Mouse (Mus musculus) urinary bladder, postnatal 36 days (tissue): ENCODE measurements at regions not wholly inside any gene's neighbourhood (a gene's known extent, or its start where the extent isn't known, plus 50 kb on each side); places are given as distances from the start of the nearest gene placed in this dataset.

Source experiments
- DNase-seq, 2 experiments: peaks; one replicate each; pipeline ENCODE4 v3.0.0; 2022; ENCODE audit warnings: low spot score in 2 of 2, mixed read lengths in 1 of 2

- no peak for DNase-seq
These were observed 224.6 kb downstream of the Lnpk start for GRCm38 (mm10) chr2:74354591-74354990.

DNA sequence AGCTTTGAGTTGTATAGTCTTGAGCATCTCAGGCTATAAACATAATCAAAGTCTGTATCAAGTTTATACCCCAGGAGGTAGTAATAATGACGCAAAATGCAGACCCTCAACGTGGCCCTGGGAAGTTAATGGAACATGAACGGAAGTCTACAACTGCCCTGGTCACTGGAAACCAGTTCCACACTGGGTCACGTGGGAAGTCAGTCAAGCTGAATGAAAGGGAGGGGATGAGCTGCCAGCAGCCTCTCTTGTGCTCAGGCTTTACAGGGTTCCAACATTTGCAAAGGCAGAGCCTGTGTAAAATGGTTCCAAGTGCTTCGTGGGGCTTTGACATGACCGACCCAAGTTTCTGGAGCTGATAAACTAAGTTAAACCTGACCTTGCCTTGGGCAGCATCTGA lies 229.4 kb downstream of the Lnpk start:
- DNase-seq: no peak

- DNase-seq: no peak
These were observed 272.9 kb downstream of the Lnpk start for GRCm38 (mm10) chr2:74306301-74306700.

DNA sequence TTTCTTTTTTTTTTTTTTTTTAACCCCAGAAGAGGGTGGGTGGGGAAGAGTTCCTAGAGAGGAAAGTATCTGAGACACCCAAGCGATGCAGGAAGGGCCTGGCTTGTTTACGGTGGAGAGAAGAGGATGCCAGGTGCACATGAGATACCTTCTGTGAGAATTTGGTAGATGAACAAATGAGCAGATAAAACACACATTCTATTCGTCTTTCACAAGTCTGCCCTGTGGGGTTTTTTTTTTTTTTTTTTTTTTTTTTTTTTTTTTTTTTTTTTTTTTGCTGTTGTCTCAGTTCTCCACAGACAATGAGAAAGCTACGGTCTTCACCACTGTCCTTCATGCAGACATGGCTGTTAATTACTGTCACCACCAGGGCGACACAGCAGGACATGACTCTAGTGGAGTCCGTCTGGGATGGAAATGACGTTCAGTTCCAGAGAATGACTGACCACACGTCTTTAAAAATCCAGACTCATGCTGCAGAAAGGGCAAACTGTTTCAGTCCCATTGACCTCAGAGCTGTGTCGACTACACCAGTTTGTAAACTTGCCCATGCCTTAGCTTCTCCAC lies 278.3 kb downstream of the Lnpk start:
- no peak for DNase-seq

DNA sequence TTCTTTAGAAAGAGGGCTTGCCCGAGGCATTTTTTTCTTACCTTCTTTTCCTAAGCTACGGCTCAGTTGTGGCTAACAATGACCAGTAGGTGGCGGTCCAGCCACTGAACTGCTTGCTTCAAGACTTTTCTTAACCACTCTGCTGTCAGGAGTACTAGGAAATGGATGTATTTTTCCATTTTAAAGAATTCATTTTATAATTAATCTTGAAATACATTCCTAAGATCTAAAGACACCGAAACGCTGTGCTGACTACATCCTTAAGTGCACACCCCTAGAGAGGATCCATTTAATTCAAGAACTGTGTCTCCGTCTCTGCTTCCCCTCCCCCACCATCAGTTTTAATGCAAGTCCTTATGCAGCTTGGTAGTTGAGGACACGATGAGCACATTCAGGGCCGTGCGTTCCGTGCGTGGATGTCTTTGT lies 278.9 kb downstream of the Lnpk start:
- DNase-seq: peak; percentile 16 to 52

GRCm38 (mm10) chr2:74292641-74293040 lies 286.6 kb downstream of the Lnpk start:
- DNase-seq: no peak

- no peak for DNase-seq
These were observed 287.5 kb downstream of the Lnpk start for GRCm38 (mm10) chr2:74291416-74292396.

GRCm38 (mm10) chr2:74285624-74286023 lies 293.6 kb downstream of the Lnpk start:
- DNase-seq: no peak

DNA sequence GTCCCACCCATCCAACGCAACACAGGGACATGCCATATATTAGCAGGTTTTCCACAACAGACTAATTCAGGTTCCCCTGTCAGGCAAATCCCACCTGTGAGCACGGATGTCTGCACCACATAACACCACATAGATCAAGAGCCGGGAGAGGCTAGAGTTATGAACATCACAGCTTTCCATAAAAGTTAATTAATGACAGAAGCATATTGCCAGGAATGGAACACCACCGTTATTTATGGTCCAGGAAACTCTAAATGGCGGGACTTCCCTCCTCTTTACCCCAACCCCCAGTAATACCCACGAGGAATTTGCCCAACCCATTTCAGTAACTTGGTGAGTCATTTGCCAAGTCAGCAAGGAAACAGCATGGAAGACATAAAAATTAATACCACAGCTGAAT lies 314.3 kb downstream of the Lnpk start:
- no peak for DNase-seq

DNA sequence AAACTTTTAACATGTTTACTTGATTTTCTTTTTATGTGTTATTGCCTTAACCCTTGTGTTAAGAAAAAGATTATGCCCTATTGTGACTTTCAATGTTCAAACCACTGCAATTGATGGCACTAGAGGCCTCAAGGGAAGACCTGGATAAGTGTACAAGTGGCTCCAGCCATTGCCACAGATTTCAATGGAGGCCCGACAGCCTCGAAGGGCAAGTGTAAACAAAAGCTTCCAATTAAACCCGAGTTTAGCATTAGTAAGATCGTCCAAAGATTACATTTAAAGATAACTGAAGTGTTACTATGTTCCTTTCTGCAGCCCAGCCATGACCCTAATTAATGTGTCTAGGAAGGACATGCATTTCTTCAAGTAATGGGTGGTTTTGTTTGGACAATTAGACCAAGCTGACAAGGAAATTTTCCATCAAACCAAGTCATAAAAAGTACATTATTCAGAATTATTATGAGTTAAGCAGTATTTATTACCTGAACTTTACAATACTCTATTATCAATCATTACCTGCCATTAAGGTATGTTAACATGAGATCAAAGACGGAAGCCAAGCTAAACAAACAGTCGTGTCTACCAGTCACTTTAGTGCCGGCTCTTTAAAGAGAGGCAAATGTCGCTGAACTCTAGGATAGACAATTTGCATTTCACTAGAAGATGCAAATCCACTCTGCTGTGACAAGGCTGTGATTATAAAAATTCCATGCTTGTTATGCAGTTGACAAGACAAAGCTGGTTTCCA lies 322.0 kb downstream of the Lnpk start:
- DNase-seq: no peak

GRCm38 (mm10) chr2:74247521-74247920 lies 331.7 kb downstream of the Lnpk start:
- no peak for DNase-seq

- DNase-seq: no peak
These were observed 332.6 kb downstream of the Lnpk start for GRCm38 (mm10) chr2:74246631-74247030.

DNA sequence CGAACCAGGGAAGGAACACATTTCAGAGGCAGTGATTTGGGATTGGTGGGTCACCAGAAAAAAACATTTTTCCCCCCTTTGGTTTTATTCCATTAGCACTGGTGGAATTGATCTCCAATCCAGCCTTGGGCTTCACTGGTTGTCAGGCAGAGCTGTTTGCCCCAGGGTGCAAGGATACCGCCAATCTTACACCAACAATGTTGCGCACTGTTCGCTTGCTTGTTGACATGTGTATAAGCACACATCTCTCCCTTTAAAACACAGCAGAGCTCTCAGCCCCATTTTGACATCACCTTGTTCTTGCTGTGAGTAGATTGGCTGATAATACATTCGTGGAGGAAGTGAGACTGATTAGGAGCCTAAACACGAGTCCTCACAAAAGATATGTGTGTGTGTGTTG lies 333.1 kb upstream of the Atp5g3 start:
- no peak for DNase-seq

DNA sequence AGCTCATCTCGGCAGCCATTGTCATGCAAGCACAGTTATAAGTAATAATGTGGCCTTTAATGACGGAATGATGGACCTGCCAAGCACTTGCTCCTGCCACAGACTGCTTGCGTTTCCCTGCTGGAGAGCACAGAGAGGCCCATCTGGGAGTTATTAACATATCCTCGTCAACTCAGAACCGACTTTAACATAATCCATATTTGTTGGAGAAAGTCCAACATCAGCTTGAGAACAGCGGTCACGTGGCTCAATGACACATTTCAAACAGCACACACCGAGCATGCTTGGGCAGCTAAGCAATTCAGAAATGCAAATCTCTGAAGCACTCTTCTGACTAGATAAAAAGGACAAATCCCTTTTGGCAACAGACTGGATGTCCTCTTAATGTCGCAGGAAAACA lies 332.7 kb upstream of the Atp5g3 start:
- no peak for DNase-seq

- no peak for DNase-seq
These were observed 328.5 kb upstream of the Atp5g3 start for GRCm38 (mm10) chr2:74239586-74239985.

GRCm38 (mm10) chr2:74217437-74217836 lies 306.3 kb upstream of the Atp5g3 start:
- no peak for DNase-seq

GRCm38 (mm10) chr2:74210210-74210609 lies 299.1 kb upstream of the Atp5g3 start:
- no peak for DNase-seq

DNA sequence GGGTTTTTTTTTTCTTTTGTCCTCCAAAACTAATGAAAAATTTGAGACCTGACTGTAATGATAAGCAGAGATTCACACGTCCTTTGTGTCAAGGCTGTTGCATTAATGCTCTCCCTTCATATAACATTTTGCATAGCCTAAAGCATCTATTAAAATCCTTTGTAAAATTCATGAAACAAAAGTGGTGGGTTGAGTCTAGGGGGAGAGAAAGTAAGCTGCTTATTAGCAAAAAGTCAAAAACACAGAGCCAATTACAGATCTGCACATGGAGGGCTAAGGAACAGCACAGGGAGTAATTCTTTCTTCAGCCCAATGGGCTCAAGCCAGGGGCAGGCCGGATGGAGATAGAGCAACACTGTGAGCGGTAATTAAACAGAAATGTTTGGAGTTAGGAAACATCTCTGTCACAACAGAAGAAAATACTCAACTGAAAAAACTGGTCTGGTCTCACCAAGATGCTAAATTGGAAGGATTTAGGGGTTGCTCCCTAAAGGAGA lies 298.3 kb upstream of the Atp5g3 start:
- no peak for DNase-seq

GRCm38 (mm10) chr2:74207440-74207839 lies 296.3 kb upstream of the Atp5g3 start:
- no peak for DNase-seq

DNA sequence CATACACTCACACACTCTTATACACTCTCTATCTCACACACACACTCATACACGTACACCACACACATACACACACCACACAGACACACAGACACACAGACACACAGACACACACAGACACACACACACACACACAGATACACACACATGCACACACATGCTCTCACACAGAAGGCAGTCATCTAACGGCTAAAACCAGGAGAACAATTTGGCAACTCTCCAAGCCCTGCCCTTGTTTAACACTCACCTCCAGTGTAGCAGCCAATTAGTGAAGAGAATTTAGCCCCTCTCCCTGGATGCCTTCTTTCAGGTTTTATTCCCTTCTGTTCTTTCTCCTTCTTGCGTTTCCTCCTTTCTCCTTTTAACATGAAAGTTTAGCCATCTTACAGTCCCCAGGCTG lies 291.6 kb upstream of the Atp5g3 start:
- DNase-seq: no peak

- DNase-seq: no peak
These were observed 290.6 kb upstream of the Atp5g3 start for GRCm38 (mm10) chr2:74201608-74202323.

DNA sequence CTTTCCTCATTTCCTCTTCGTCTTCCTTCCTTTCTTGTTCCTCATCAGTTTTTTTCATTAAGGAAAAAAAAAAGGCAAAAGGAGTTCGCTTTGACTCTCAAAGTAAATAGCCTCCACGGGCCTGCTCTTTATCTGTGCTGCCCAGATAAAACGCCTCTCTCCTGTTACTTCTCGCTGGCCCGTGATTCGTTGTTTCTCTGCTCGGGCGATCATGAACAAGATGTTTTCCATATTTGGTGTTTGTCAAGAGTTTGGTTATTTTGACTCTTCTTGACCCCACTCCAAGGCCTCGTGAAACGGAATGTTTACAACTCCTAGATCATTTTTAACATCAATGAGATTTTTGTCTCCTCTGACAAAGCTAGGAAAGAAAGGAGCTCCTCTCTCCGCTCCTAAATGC lies 288.4 kb upstream of the Atp5g3 start:
- DNase-seq: no peak
